Mouse (Mus musculus): Measurements from ENCODE around the gene Preb.

The Preb gene

DNA sequence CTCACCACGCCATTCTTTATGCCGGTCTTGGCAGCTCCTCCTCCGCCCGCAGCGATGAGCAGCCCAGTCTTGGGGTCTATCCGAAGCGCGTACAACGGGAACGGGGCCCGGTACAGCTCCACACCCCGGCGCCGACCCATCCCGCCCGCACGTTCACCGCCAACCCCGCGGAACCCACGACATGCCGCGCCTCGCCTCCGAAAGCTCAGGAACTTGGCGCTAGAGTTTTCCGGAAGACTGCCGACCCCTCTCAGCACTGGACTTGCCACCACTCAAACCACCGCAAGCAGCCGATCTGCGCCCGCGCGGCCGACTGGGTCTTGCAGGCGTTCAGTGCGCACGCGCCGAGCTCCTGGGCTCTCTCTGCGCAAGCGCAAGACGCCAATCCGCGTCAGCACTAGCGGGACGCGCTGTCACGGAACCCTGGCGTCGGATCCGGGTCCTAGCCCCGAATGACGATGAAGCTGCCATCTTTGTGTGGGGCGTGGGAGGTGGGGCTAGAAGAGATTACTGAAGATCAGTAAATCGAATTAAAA is at the start of gene Preb:
Preb (minus strand) TSS at position 396 of the 536 bp plus-strand sequence.
- DNase-seq: peak; percentile 99

GRCm38 (mm10) chr5:31004184-31004583 is 44.0 kb upstream of the Preb start:
- DNase-seq: peak; percentile 92

GRCm38 (mm10) chr5:31001560-31001959 is 41.4 kb upstream of the Preb start:
- DNase-seq: no peak

GRCm38 (mm10) chr5:31000993-31001392 is 40.8 kb upstream of the Preb start:
- DNase-seq: no peak

DNA sequence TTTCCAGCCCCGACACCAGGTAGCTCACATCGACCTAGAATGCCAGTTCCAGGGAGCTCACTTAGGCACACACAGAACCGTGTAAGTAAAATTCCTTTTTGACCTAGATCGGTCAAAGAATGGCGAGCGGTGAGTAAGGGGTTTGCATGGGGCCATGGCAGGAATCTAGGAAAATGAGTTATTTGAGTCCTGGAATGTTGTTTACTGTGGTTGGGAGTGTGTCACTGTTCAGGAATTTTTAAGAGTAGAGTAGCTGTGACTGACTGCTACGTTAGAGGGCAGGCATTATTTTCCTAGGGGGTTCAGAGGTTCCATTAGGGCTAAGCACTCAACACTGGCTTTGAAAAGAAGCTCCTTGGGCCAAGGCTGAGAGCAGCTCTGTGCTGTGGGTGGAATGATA is 40.0 kb upstream of the Preb start:
- no peak for DNase-seq

- no peak for DNase-seq
Observed at GRCm38 (mm10) chr5:30999324-30999723, 39.2 kb upstream of the Preb start.

- peak; percentile 51 for DNase-seq
Observed at GRCm38 (mm10) chr5:30998306-30998705, 38.1 kb upstream of the Preb start.

DNA sequence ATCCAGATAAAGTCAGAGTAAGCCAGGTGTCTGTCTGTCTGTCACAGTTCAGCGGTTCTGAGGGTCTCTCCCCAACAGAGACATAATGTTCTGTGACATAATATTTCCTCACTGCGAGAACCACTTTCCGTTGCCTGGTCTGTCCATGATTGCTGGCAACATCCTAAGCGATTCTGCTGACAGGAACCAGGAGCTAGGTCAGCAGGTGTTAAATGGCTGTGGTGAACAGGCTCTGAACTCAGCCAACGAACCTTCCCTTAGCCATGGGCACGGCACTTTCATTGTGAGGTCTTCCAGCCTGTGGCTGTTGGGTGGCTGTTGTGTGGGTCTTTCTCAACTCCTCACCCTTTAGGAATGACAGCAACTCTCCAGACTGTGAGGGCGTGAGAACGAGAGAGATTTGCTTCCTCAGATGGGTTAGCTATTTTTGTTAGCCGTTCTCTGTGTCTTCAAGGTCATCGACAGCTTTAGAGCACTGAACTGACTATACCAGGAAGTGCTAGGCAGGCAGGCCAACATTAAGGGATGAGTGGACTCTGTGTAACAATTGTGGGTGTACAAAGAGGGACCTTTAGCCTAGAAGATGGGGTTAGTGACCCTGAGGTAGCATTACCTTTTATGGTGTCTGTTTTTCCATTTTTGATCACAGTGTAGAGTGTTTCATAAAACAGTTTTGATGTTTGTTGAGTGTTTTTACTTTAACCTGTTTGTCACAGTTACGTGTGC is 34.9 kb upstream of the Preb start:
- DNase-seq: no peak

DNA sequence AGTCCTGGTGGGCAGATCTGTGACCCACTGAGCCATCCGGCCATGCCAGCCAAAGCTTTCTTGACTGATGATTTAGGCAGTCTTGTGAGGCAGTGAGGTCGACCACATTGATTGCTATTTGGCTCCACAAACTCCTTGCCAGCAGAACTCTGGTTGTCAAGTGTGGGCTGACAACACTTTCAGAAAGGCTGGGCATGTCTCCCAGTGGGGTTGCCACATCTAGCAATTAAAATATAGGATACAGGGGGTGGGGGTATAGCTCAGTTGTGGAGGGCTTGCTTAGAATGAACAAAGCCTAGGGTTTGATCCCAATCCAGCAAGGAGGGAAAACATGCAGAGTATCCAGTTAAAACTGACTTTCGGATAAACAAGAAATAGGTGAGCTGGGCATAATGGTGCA is 33.9 kb upstream of the Preb start:
- no peak for DNase-seq

DNA sequence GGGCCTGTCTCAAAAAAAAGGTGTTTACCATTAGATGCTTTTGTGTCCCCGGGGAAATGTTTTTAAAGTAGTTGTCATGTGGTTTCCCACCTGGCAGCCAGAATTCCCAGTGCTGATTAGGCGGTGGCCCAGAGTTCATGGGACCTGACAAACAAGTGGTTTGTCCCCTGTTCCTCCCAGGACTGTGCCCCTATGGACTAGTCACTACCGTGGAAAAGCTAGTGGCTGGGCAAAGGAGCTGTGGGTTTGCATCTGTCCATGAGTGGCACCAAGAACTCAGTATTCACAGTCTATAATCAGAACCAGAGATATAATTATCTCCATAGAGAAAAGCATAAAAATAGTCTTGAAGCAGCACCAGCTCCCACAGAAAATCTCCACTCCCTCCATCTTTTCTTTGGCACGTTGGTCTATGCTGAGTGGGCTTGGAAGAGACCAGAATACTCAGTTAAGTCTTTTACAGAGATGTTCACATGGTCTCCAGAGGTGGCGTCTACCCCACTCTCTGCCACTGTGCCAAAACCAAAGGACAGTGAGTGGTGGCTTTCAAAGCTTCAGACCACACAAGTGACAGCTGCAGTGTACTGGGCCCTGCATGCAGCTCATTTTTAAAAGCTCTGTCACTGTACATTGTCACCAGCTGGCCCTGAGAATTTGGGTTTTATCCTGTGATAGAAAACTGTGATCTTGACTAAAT is 33.0 kb upstream of the Preb start:
- no peak for DNase-seq

DNA sequence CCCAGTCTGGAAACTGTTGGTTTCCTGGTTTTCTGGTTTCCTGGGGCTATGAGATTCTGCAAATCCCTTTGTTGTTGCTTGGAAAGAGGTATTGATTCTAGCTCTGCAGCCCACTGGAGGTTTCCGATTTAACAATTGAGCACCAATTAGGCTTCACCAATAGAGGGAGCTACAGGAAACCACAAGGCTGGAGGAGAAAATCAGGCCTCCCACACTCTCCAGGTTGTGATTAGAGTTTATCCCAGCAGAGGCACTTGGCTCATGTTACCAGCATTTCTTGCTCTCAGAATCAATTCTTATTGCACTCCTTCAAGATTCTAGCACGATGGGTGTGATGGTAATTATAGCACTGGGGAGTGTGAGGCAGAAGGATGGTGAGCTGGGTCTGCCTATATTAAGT is 22.2 kb upstream of the Preb start:
- DNase-seq: peak; percentile 36

DNA sequence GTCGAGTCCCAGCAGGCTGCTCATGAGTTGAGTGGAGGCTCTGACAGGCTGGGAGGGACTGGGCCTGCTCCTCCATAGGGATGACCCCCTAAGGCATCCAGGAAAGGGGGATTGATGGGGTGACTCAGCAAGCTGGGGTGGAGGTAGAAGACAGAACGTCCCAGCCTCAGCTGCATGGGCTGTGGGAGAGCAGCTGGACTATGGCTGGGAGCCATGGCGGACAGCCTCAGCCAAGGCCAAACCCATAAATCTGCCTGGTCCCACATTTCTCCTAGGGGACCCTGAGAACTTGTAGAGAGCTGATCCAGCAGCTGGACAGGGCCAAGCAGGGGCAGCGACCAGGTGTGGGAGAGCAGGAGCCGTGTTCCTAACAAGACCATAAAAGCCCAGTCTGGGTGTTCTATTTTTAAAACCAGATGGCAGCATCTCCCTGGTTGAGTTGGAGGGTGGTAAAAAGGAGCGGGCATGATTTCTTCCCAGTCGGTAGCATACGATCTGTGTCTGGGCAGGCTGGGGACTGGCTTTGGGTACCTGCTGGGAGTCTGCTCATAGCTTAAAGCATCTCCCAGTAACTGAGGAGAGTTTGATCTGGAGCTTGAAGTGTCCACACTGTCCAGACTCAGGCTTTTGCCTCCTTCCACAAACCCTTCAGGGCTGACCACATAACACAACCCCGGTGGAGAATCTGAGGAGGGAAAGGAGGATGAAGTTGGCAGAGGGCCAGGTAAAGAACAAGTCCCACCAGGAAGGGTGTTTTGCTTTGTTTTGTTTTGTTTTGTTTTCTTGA is 14.9 kb upstream of the Preb start:
- no peak for DNase-seq

- DNase-seq: no peak
Observed at GRCm38 (mm10) chr5:30969440-30969839, 9.3 kb upstream of the Preb start.

- DNase-seq: peak; percentile 79
Observed at GRCm38 (mm10) chr5:30968416-30968815, 8.3 kb upstream of the Preb start, which contains the start of gene Tcf23. Tcf23 (plus strand) TSS chr5:30968662.

- DNase-seq: no peak
Observed at GRCm38 (mm10) chr5:30966189-30966588, 6.0 kb upstream of the Preb start.

GRCm38 (mm10) chr5:30963916-30964315 is 3.8 kb upstream of the Preb start:
- DNase-seq: no peak

DNA sequence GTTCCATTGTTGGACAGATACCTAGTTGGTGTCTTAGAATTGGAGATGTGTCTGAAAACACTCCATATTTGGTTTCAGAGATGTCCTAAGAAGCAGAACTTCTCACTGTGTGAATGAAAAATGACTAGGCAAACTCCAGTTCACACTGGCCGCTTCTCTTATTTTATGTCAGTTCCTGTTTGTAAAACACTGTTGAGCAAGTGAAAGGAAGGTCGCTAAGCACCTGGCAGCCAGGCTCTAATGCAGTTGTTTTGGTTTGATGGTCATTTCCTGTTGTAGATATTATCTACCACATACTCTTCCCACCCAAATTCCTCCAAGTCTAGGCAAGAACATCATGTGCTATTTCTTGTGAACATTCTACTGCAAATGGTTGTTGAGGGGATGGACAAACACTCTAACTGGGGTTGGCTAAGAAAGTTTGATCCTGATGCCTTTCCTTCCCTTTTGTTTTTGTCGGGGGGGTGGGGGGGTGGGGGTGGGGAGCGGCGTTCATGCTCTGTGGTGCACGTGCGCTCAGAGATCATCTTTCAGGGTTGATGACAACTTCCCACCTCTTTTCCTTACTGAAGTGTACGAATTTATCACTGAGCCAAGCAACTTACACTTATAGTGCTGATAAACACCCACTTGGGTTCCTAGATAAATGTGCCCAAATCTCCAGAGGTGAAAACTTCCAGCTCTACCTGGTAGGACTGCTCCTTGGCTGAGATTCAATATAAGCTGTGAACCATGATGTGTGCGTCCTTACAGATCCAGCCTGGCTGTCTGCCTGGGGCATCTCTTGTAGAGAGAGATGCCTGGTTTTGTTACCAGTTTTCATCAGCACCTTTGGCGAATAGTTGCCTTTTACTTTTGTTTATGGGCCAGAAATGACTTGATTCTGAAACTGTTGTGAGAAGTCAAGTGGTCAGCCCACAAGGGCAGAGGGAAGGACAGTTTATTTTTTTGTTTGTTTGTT is 1.7 kb upstream of the Preb start:
- no peak for DNase-seq

GRCm38 (mm10) chr5:30960814-30961213 is 653 bp upstream of the Preb start:
- DNase-seq: no peak

- DNase-seq: no peak
Observed at GRCm38 (mm10) chr5:30959198-30959854, 835 bp downstream of the Preb start.

- no peak for DNase-seq
Observed at GRCm38 (mm10) chr5:30957891-30958290, 2.3 kb downstream of the Preb start.

DNA sequence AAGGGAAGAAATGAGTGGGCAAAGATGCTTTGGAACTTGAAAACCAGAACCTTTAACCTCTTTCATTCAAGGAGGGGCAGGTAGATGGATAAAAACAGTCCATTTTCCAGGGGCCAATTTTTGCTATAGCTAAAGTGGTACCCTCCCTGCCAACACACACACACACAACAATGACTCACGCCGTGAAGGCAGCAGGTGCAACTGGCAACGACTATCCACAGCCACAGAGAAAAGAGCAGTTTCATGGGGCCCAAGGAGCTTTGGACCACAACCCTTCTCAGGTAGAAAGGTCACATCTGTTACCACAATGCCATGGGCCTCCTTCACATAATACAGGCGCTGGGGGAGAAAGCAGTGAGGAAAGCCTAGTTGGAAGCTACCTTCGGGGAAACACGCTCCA is 4.4 kb downstream of the Preb start:
- no peak for DNase-seq

GRCm38 (mm10) chr5:30954556-30954955 is 5.6 kb downstream of the Preb start:
- no peak for DNase-seq

Data from lung, postnatal 10 days (tissue).